Mouse (Mus musculus) C2C12 (cell line): ENCODE measurements around the gene Cel.

Experiments
- CTCF ChIP-seq: IDR thresholded peaks from one replicate; pipeline ENCODE4 v1.5.1; 2011; ENCODE audit not compliant: control insufficient read depth, insufficient read depth, insufficient read length
- MAX ChIP-seq: IDR thresholded peaks from one replicate; pipeline ENCODE4 v1.6.1; 2011; ENCODE audit warnings: mild to moderate bottlenecking, control low read depth
- MYOG ChIP-seq: IDR thresholded peaks from one replicate; pipeline ENCODE4 v1.6.1; 2011; ENCODE audit not compliant: control insufficient read depth, insufficient read length; ENCODE audit errors: extremely low read depth
- USF1 ChIP-seq: IDR thresholded peaks from one replicate; pipeline ENCODE4 v1.6.1; 2011; ENCODE audit warnings: low read depth, mild to moderate bottlenecking, control low read depth, moderate library complexity

GRCm38 (mm10) chr2:28603542-28603941 is 40.3 kb upstream of the Cel start:
- TF ChIP-seq MYOG (no peak), CTCF (no peak), USF1 (no peak), MAX (no peak)
